Mouse (Mus musculus) cerebellum, adult 2 months (tissue): ENCODE results near the gene Gm11060.

Experiments used
- CTCF ChIP-seq: fragments of 200-500 bp; IDR thresholded peaks from 2 replicates; pipeline ENCODE4 v1.5.1; 2011; ENCODE audit warnings: low read depth, mild to moderate bottlenecking, control low read depth, low read length, moderate library complexity, borderline replicate concordance; ENCODE audit not compliant: insufficient read depth
- POLR2A ChIP-seq: fragments of 200-500 bp; IDR thresholded peaks from 2 replicates; pipeline ENCODE4 v1.6.1; 2011; ENCODE audit warnings: low read length, control low read depth, borderline replicate concordance; ENCODE audit not compliant: insufficient read depth

GRCm38 (mm10) chr2:105125205-105125604 is 33.4 kb downstream of the Gm11060 start:
- TF ChIP-seq POLR2A, result no peak
- TF ChIP-seq CTCF, result no peak
